Mouse (Mus musculus): ENCODE measurements around the gene Cntnap2. TPM values are rescaled to one million over a fixed set of nuclear protein-coding genes. Genes with fewer than 3 reads are reported as not detected.

Cntnap2 gene
- total and polyA plus RNA-seq, 2 experiments from 2014 or later, result 0.04 to 1.4 TPM

DNA sequence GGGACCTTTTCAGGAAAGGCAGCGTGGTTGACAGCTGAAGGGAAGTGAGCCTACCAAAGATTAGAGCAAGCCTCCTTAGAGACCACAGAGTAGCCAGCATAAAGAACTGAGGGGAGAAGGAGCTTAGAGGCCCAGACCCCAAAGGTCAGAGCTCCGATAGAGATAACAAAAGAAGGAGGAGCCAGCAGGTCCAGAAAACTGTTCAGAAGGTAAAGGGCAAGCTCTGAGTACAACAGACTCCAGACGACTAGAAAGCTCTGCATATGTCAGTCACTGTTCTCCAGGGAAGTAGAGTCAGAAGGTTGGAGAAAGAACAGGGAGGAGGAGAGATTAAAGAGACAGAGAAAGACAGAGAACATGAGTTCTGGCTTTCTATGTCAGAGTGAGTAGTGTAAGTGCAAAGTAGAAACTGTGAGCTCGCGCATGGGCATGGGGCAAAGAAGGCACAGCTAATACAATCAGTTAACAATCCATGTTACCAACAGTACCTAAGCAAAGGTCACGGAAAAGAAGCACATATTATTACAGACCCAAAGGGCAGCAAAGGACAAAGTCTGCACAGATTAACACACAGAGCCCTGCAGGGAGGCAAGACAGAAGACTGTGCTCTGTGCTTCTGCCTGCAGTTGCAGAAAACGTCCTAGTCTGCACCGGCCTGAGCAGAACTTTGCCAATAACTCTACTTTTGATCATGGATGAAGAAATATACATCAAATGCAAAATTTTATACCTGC is 2247.1 kb downstream of the Cntnap2 start:
- H3K27me3 ChIP-seq (ENCODE audit: control insufficient read depth, insufficient read depth, low read length), result no peaks in the 10 kb centered on the region
- no peaks in the 10 kb centered on the region for H3K4me1 ChIP-seq (ENCODE audit: control insufficient read depth, insufficient read depth)
- H3K9ac ChIP-seq (replicated peaks; ENCODE audit: low read depth, low read length), result no peak overlapping the region
- no peak overlapping the region for H3K27ac ChIP-seq (ENCODE audit: low read depth)
- 64% methylated on average over 8 of the region's 8 CpGs for WGBS
- no peaks in the 10 kb centered on the region for H3K9me3 ChIP-seq (replicated peaks; ENCODE audit: control insufficient read depth, low read length)
- H3K36me3 ChIP-seq (replicated peaks; ENCODE audit: control insufficient read depth, insufficient read depth, low read length), result no peaks in the 10 kb centered on the region
- TF ChIP-seq EP300 (IDR thresholded peaks at IDR 0.05; ENCODE audit: low read depth) (no peak), CTCF (IDR thresholded peaks at IDR 0.05; ENCODE audit: low read depth) (no peak)
- ATAC-seq (ENCODE audit: insufficient read depth, low read depth) (no peak), DNase-seq (ENCODE audit: low spot score) (no peak)
- H3K4me2 ChIP-seq (ENCODE audit: low read depth, low read length), result no peak overlapping the region
- no peak overlapping the region for H3K4me3 ChIP-seq (ENCODE audit: low read depth, low read length)

DNA sequence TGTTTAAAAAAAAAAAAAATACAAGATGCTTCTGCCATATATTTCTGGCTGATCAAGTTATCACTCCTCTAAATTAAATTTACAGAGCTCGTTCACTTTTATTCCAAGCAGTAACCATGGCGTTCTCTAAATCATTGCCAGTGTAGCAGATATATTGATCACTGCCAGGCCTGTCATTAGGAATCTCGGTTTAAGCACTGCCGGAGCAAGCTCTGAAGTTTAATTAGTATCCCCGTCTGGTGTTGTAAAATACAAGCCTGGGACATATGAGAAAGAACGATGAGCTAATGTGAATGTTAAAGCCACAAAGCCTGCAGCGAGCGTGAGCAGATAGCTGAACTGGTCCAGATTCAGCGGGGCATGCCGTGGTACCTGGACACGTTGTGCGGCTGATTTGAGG is 2247.8 kb downstream of the Cntnap2 start:
- H3K4me3 ChIP-seq (ENCODE audit: low read depth, low read length), result no peak overlapping the region
- no peaks in the 10 kb centered on the region for H3K9me3 ChIP-seq (replicated peaks; ENCODE audit: control insufficient read depth, low read length)
- no peak overlapping the region for H3K27ac ChIP-seq (ENCODE audit: low read depth)
- H3K4me2 ChIP-seq (ENCODE audit: low read depth, low read length), result no peak overlapping the region
- H3K9ac ChIP-seq (replicated peaks; ENCODE audit: low read depth, low read length), result no peak overlapping the region
- 87% methylated on average over 12 of the region's 12 CpGs for WGBS
- no peaks in the 10 kb centered on the region for H3K27me3 ChIP-seq (ENCODE audit: control insufficient read depth, insufficient read depth, low read length)
- no peak for DNase-seq (ENCODE audit: low spot score)
- H3K4me1 ChIP-seq (ENCODE audit: control insufficient read depth, insufficient read depth), result no peaks in the 10 kb centered on the region
- no peak for ATAC-seq (ENCODE audit: insufficient read depth, low read depth)
- no peak for TF ChIP-seq CTCF (IDR thresholded peaks at IDR 0.05; ENCODE audit: low read depth)
- TF ChIP-seq EP300 (IDR thresholded peaks at IDR 0.05; ENCODE audit: low read depth), result no peak
- no peaks in the 10 kb centered on the region for H3K36me3 ChIP-seq (replicated peaks; ENCODE audit: control insufficient read depth, insufficient read depth, low read length)

DNA sequence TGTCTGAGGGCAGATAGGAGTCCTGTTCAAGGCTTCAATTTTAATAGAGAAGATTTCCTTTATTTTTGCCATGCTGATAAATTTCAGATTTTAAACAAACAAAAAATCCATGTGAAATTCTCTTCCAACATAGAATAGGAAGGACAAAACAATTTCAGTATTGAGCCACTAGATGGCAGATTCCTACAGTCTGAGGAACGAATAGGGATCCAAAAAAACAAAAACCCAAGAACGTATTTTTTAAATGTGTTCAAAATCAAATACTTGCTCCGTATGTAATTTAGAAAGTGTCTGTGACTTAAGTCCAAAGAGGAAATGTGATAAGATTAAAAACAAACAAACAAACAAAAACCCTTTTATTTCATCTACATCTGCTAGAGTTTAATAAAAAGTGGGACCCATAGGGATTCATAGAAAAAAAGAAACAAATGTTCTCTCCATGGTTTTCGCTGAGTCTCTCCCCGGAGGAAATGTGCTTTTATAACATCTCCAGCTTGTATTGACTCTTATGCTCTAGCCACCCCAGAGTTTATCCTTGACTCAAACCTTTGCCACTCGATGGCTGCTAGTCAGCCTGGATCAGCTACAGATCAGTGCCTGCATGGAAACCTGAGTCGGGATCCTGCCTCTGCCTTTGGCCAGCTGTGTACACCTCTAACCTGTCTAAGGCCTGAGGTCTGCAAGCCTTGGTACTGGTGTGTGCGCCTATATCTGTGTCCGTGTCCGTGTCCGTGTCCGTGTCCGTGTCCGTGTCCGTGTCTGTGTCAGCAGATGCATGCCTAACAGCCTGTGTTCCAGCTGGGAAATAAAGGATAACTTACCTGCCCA is 2255.6 kb downstream of the Cntnap2 start:
- Histone ChIP-seq H3K4me3 (ENCODE audit: low read depth, low read length) (peak overlapping the region; percentile 21; the same call in 1 of the 2 replicates), H3K9me3 (replicated peaks; ENCODE audit: control insufficient read depth, low read length) (no peaks in the 10 kb centered on the region), H3K4me2 (ENCODE audit: low read depth, low read length) (peak overlapping the region; percentile 51), H3K27me3 (ENCODE audit: control insufficient read depth, insufficient read depth, low read length) (no peaks in the 10 kb centered on the region), H3K27ac (ENCODE audit: low read depth) (no peak overlapping the region), H3K4me1 (ENCODE audit: control insufficient read depth, insufficient read depth) (no peaks in the 10 kb centered on the region), H3K9ac (replicated peaks; ENCODE audit: low read depth, low read length) (no peak overlapping the region), H3K36me3 (replicated peaks; ENCODE audit: control insufficient read depth, insufficient read depth, low read length) (no peaks in the 10 kb centered on the region)
- DNase-seq (ENCODE audit: low spot score) (peak; percentile 65), ATAC-seq (ENCODE audit: insufficient read depth, low read depth) (no peak)
- no peak for TF ChIP-seq EP300 (IDR thresholded peaks at IDR 0.05; ENCODE audit: low read depth)
- peak; percentile 72 for TF ChIP-seq CTCF (IDR thresholded peaks at IDR 0.05; ENCODE audit: low read depth)
- 52% methylated on average over 15 of the region's 15 CpGs for WGBS

DNA sequence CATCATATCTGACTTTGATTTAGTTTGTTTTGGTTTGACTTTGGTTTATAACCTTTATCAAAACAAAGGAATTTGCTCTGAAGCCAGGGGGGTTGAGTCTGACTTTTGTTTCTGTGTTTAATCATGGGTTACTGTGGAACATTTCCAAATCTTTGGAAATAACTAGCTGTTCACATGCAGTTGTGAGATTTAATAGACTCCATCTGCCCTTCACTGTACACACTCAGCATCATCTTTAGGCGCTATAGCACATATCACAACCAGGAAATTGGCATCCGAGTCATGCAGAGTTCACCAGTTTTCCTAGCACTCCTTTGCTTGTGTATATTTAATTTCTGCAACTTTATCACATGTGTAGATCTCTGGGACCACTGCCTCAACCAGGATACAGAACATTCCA is 2256.3 kb downstream of the Cntnap2 start:
- TF ChIP-seq CTCF (IDR thresholded peaks at IDR 0.05; ENCODE audit: low read depth) (no peak), EP300 (IDR thresholded peaks at IDR 0.05; ENCODE audit: low read depth) (no peak)
- Histone ChIP-seq H3K4me2 (ENCODE audit: low read depth, low read length) (no peak overlapping the region), H3K9me3 (replicated peaks; ENCODE audit: control insufficient read depth, low read length) (no peaks in the 10 kb centered on the region), H3K9ac (replicated peaks; ENCODE audit: low read depth, low read length) (no peak overlapping the region), H3K36me3 (replicated peaks; ENCODE audit: control insufficient read depth, insufficient read depth, low read length) (no peaks in the 10 kb centered on the region), H3K4me1 (ENCODE audit: control insufficient read depth, insufficient read depth) (no peaks in the 10 kb centered on the region), H3K27ac (ENCODE audit: low read depth) (no peak overlapping the region), H3K4me3 (ENCODE audit: low read depth, low read length) (no peak overlapping the region), H3K27me3 (ENCODE audit: control insufficient read depth, insufficient read depth, low read length) (no peaks in the 10 kb centered on the region)
- ATAC-seq (ENCODE audit: insufficient read depth, low read depth), result no peak
- WGBS, result 59% methylated on average over 2 of the region's 2 CpGs
- no peak for DNase-seq (ENCODE audit: low spot score)

DNA sequence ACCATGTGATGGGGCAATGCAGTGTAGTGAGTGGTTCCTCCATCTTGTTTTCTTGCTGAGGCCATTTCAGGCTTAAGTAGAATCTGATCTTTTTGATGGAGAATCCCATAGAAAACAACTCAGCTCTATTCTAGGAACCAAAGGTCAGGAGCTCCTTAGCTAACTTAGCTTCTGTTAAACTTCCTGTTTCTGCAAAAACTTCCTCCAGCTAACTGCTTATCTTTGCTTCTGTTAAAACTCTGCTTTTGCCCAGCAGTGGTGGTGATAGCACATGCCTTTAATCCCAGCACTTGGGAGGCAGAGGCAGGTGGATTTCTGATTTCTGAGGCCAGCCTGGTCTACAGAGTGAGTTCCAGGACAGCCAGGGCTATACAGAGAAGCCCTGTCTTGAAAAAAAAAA is 2258.1 kb downstream of the Cntnap2 start:
- no peak for TF ChIP-seq EP300 (IDR thresholded peaks at IDR 0.05; ENCODE audit: low read depth)
- TF ChIP-seq CTCF (IDR thresholded peaks at IDR 0.05; ENCODE audit: low read depth), result no peak
- Histone ChIP-seq H3K27ac (ENCODE audit: low read depth) (no peak overlapping the region), H3K4me3 (ENCODE audit: low read depth, low read length) (no peak overlapping the region), H3K9me3 (replicated peaks; ENCODE audit: control insufficient read depth, low read length) (no peaks in the 10 kb centered on the region), H3K4me1 (ENCODE audit: control insufficient read depth, insufficient read depth) (no peaks in the 10 kb centered on the region), H3K36me3 (replicated peaks; ENCODE audit: control insufficient read depth, insufficient read depth, low read length) (no peaks in the 10 kb centered on the region), H3K9ac (replicated peaks; ENCODE audit: low read depth, low read length) (no peak overlapping the region), H3K27me3 (ENCODE audit: control insufficient read depth, insufficient read depth, low read length) (no peaks in the 10 kb centered on the region), H3K4me2 (ENCODE audit: low read depth, low read length) (no peak overlapping the region)
- DNase-seq (ENCODE audit: low spot score) (no peak), ATAC-seq (ENCODE audit: insufficient read depth, low read depth) (no peak)
